Mouse (Mus musculus): ENCODE data around the gene Cltc. TPM values are rescaled to one million over a fixed set of nuclear protein-coding genes. Genes with fewer than 3 reads are reported as not detected.

Gene Cltc
- total RNA-seq, 2 experiments from 2014 or later, result 236 to 280 TPM

DNA sequence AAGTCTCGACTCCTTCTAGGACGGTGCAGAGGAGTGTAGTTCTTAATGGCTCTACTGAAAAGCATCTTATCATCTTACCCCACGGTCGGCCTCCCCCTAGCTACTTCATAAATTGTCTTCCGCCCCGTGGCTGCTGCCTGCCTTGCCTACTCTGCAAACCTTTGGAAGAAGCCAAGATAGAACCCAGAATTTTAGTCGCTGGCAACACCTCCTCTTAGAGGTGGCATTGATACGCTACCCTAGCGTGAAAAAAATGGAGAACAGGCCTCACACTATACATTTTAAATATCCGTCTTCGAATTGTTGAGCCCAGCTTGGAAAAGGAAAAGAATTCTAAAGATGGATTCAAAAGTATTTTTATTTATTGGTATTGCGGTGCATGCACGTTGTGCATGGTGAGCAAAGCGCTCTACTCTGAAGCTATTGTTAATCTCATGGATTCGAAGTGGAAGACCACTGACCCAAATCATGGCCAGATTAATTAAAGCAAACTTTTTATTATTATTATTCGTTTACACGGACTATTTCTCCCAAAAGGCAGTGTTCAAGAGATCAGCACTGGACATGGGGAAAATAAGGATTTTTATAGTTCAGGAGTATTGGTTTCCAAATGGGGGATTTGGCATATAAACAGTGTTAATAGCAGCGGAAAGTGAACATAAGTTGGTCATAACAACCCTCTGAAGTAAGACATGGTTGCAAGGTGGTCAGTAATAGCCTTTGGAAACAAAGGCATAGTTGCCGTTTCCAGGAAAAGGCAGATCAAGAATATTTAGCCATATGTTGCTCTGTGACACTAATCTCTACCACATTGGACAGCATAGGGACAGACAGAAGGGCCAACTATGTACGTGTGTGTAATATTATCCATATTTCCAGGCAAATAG, 73.0 kb downstream of the Cltc start:
- DNase-seq (ENCODE audit: low spot score in 2 of 2), result no peak

- peak; percentile 78 to 82 for DNase-seq (ENCODE audit: low spot score in 2 of 2)
Measured at GRCm38 (mm10) chr11:86683395-86684125, 73.8 kb downstream of the Cltc start, which contains the start of the genes Vmp1 and Ptrh2. Gene Vmp1, minus strand, starts transcription at chr11:86683836. Gene Ptrh2, plus strand, starts transcription at chr11:86683985.

DNA sequence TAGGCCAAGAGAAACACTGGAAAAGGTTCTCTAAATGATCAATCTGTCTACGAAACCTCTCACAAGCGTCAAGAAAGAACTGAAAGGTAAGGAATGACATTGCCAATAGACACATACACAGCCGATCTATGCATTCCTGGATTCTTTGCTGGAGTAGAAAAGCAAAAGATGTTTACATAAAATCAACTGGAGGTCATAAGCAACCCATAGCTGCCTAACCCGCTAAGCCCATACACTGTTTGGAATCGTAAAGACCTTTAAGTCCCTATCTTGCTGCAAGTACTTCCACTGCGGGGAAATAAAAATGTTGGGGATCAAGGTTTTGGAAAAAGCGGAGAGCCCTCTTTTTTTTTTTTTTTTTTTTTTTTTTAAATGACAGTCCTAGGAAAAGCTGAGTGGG, 74.5 kb downstream of the Cltc start:
- DNase-seq (ENCODE audit: low spot score in 2 of 2), result no peak

- DNase-seq (ENCODE audit: low spot score in 2 of 2), result no peak
Measured at GRCm38 (mm10) chr11:86681423-86681822, 75.9 kb downstream of the Cltc start.

- DNase-seq (ENCODE audit: low spot score in 2 of 2), result no peak
Measured at GRCm38 (mm10) chr11:86680729-86681128, 76.6 kb downstream of the Cltc start.

DNA sequence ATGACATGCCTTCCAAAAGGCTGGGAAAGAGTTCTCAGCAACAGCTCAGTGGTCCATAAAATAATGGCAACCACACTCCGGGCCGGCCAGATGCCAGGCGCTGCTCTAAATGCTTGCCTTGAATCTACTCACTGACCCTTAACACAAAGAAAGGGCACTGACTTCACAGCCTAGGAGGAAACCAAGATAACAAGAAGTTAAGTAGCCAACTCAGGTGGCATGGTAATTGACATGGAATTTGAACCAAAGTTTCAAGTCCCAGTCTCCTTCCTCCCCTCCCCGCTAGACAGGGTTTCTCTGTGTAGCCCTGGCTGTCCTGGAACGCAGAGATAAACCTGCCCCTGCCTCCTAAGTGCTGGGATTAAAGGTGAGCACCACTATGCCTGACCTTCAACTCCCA, 78.4 kb downstream of the Cltc start:
- DNase-seq (ENCODE audit: low spot score in 2 of 2), result no peak

GRCm38 (mm10) chr11:86675520-86675919, 81.8 kb downstream of the Cltc start:
- no peak for DNase-seq (ENCODE audit: low spot score in 2 of 2)

DNA sequence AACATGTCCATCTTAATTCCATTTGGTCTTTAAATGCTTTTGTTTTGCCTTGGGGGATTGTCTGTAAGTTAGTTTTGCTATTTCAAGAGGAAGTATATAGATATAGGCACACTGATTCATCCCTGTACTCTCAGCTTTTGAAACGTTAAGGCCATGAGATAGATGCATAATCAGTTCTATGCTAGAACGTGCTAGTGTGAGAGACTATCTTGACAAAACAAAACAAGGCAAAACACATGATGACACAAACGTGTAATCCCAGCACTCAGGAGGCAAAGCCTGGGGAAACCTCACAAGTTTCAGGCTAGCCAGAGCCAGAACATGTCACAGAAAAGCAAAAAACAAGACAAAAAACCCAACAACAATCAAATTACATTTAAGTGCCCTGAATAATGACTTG, 84.6 kb downstream of the Cltc start:
- DNase-seq (ENCODE audit: low spot score in 2 of 2), result no peak

GRCm38 (mm10) chr11:86671041-86671675, 86.2 kb downstream of the Cltc start:
- DNase-seq (ENCODE audit: low spot score in 2 of 2), result no peak

DNA sequence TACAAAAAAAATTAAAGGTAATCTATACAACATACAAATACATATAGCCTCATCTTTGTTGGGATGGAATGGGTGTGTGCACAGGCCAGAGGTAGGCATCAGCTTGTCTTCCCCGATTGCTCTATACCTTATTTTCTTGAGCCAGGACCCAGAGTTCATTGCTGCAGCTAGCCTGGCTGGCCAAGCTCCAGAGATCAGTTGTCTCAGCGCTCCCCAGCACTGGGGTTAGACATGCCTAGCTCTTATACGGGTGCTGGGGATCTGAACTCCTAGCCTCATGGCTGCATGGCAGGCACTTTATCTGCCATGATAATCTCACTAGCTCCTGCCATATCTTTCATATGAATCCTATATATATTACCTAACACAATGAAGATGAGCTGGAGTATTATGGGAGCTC, 89.2 kb downstream of the Cltc start:
- DNase-seq (ENCODE audit: low spot score in 2 of 2), result no peak

DNA sequence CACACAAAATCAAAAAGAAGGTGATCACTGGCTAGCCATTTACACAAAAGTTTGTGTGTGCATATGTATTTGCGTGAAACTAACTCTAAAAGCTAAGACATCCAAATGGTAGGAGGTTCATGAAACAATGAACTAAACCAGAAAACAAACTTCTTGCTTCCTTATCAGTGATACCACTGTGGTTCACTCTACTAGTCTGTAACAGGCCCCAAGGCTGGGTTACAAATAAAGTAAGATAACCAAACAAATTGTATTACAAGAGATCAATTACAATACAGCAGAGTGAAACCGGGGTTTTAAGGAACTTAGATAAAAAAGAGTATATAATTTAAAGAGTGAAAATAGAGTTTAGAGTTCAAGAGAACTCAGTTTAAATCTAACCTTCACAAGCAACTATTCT, 89.8 kb downstream of the Cltc start:
- no peak for DNase-seq (ENCODE audit: low spot score in 2 of 2)

DNA sequence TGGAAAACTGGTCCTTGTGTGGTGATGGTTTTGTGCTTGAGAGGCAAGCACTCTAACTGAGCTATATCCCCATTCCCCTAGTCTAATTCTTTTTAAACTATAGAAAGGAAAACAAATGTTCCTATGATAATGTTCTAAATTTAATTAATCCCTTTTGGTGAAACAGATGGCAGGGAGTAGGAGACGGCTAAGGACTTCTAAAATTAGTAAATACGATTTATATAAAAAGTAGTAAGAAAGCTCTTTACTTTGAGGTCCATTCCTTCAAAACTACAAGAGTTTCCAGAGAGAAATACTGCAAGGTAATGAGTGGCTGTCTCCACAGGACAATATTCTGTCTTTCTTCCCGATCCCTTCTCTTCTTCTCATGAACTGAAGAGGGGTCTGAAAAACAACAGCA, 93.0 kb downstream of the Cltc start:
- no peak for DNase-seq (ENCODE audit: low spot score in 2 of 2)

DNA sequence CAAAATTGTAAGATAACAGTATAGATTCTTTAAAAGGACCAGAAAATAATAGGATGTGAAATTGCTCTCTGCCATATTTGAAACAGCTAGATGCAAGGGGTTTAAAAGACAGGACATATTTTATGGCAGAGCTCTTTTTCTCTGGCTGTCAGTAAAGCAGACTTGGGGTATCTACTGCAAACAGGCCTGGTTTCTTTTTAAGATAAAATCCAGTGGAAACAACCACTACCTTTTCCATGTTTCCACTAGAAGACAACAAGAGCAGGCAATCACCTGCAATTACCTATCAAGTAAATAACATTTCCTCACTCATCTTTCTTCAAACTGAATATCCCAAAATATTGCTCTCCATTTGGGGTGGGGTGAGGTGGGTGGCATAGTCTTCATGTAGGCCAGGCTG, 93.4 kb downstream of the Cltc start:
- DNase-seq (ENCODE audit: low spot score in 2 of 2), result no peak

GRCm38 (mm10) chr11:86662986-86663895, 94.1 kb downstream of the Cltc start:
- no peak for DNase-seq (ENCODE audit: low spot score in 2 of 2)

GRCm38 (mm10) chr11:86657863-86658262, 99.5 kb downstream of the Cltc start:
- DNase-seq (ENCODE audit: low spot score in 2 of 2), result no peak

DNA sequence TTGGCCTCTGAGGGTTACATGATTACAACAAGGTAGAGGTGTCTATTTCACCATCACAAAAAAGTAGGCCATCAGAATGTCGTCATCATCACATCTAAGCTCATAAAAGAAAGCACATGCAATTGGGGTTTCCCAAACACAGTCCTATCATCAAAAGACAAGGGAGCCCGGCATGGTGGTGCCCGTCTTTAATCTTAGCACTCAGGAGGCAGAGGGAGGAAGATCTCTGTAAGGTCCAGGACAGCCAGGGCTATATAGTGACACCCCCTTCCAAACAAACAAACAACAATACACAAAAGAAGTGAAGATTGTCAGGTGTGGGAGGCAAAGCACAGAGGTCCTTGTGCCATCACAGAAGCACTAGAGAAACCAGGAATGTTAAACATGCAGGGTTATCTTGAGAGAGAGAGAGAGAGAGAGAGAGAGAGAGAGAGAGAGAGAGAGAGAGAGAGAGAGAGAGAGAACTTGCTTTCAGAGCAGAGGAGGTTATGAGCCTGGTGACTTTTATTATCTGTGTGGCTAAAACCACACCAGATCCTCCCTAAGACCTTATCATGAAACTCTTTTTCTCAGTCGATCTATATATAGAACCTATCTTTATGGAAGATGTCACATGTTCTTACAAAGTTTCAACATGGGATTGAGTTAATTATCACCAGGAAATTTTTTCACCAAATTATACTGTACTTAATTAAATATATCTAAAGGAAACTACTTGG, 100.4 kb downstream of the Cltc start:
- no peak for DNase-seq (ENCODE audit: low spot score in 2 of 2)

- no peak for DNase-seq (ENCODE audit: low spot score in 2 of 2)
Measured at GRCm38 (mm10) chr11:86655671-86656070, 101.7 kb downstream of the Cltc start.

DNA sequence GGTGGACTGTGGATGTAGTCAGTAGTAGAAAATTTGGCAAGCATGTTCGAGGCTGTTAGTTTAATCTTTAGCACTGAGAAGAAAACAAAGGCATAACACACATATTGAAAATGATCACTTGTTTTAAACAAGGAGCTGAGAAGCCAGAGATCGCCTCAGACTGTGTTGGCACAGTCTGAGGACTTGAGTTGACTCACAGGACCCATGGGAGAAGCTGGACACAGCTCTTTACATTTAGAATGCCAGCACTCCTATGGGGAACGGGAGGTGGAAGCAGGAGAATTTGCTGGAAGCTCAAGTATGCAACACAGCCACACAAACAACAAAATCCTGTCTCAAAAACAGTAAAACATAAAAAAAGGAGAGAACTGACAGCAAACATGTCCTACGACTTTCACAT, 103.3 kb downstream of the Cltc start:
- no peak for DNase-seq (ENCODE audit: low spot score in 2 of 2)

DNA sequence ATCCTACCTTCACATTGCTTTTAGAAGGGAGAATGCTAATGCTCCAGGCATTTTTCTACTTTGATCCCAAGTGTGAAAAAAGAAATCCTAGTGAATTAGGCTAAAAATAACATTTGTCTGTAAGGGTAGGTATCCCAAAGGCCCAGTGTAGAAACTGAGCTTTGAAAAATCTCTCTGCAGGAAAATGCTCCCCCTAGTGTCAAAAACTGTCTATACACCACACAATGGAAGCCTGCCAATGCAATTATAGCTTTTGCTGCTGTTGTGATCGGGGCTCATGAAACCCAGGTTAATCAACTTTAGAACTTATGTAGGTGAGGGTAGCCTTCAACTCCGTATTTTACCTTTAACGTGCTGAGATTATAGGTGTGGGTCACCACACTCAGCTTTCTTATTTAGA, 103.9 kb downstream of the Cltc start:
- DNase-seq (ENCODE audit: low spot score in 2 of 2), result peak in 1 of 2 experiments; percentile 12

DNA sequence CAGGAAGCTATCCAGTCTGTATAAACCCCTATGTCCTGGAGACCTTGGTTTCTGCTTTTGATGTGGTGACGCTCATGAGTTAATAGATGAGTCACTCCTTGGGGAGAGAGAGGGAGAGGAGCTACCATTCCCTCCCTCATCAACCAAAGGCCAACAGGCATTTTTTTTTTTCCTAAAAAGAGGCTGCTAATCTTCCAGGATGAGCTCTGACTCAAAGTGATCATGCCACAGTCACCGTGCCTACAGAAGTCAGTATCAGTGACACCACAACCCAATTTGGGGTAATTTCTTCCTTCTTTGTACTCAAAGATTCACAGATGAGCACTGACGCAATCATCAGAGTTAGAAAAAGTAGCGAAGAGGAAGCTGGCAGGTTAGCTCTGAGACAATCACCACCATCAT, 104.8 kb downstream of the Cltc start:
- no peak for DNase-seq (ENCODE audit: low spot score in 2 of 2)

Data from adrenal gland, postnatal 4 days (tissue).